Mouse (Mus musculus) intestine, embryonic 15.5 days (tissue): ENCODE measurements at regions not wholly inside any gene's neighbourhood (a gene's known extent, or its start where the extent isn't known, plus 50 kb on each side); places are given as distances from the start of the nearest gene placed in this dataset.

Source experiments
- ATAC-seq: fragments of 200-750 bp; cut with Nextera tagmentation; 2 replicates; pipeline ENCODE4 v1.8.0; 2017; ENCODE audit warnings: moderate TSS enrichment, moderate library complexity
- H3K27ac ChIP-seq: fragments of 300-500 bp; sonication (generic); 2 replicates; pipeline ENCODE4 v1.5.1; 2015; ENCODE audit warnings: mild to moderate bottlenecking, inconsistent platforms
- H3K27me3 ChIP-seq: fragments of 300-500 bp; sonication (generic); replicated peaks from 2 replicates; pipeline ENCODE4 v1.6.1; 2015; ENCODE audit warnings: inconsistent platforms
- H3K36me3 ChIP-seq: fragments of 300-500 bp; sonication (generic); 2 replicates; pipeline ENCODE4 v1.6.1; 2015; ENCODE audit warnings: inconsistent platforms
- H3K4me1 ChIP-seq: fragments of 300-500 bp; sonication (generic); replicated peaks from 2 replicates; pipeline ENCODE4 v1.6.1; 2015; ENCODE audit warnings: inconsistent platforms
- H3K4me2 ChIP-seq: fragments of 300-500 bp; sonication (generic); replicated peaks from 2 replicates; pipeline ENCODE4 v1.6.1; 2015; ENCODE audit warnings: mild to moderate bottlenecking, inconsistent platforms
- H3K4me3 ChIP-seq: fragments of 300-500 bp; sonication (generic); replicated peaks from 2 replicates; pipeline ENCODE4 v1.5.1; 2015; ENCODE audit warnings: inconsistent platforms
- H3K9ac ChIP-seq: fragments of 300-500 bp; sonication (generic); 2 replicates; pipeline ENCODE4 v1.6.1; 2015; ENCODE audit warnings: inconsistent platforms
- H3K9me3 ChIP-seq: fragments of 300-500 bp; sonication (generic); 2 replicates; pipeline ENCODE4 v1.6.1; 2016; ENCODE audit warnings: inconsistent platforms
- whole genome bisulfite sequencing: fragments of 180-500 bp; shearing (Covaris S2); methylation state at CpG from one replicate; pipeline ENCODE4 v1.1.7; 2015; 5-methylcytosine and 5-hydroxymethylcytosine counted together

GRCm38 (mm10) chr2:133141341-133142035, 195.8 kb upstream of the Fermt1 start:
- no peaks in the 10 kb centered on the region for H3K36me3 ChIP-seq
- ATAC-seq, result peak; percentile 95
- H3K4me1 ChIP-seq, result 0 out of 2 replicates have a peak, but pooled peaks cover 5% of the 10 kb centered on the region
- no peaks in the 10 kb centered on the region for H3K9me3 ChIP-seq
- no peak overlapping the region for H3K4me3 ChIP-seq
- H3K27ac ChIP-seq, result peak overlapping the region; percentile 48; the same call in 1 of the 2 replicates
- H3K9ac ChIP-seq, result no peak overlapping the region
- 52% methylated on average over 6 of the region's 6 CpGs for WGBS
- no peaks in the 10 kb centered on the region for H3K27me3 ChIP-seq
- no peak overlapping the region for H3K4me2 ChIP-seq

- Histone ChIP-seq H3K9me3 (no peaks in the 10 kb centered on the region), H3K4me2 (no peak overlapping the region), H3K4me3 (no peak overlapping the region), H3K36me3 (no peaks in the 10 kb centered on the region), H3K27ac (no peak overlapping the region), H3K9ac (no peak overlapping the region), H3K27me3 (no peaks in the 10 kb centered on the region), H3K4me1 (no peaks in the 10 kb centered on the region)
- ATAC-seq, result no peak
- WGBS, result 77% methylated on average over 1 of the region's 1 CpGs
Measured at GRCm38 (mm10) chr2:133152461-133152860, 206.8 kb upstream of the Fermt1 start.

- ATAC-seq, result no peak
- Histone ChIP-seq H3K9ac (no peak overlapping the region), H3K4me2 (no peak overlapping the region), H3K27ac (no peak overlapping the region), H3K4me1 (no peaks in the 10 kb centered on the region), H3K4me3 (no peak overlapping the region), H3K9me3 (no peaks in the 10 kb centered on the region), H3K27me3 (no peaks in the 10 kb centered on the region), H3K36me3 (no peaks in the 10 kb centered on the region)
- 47% methylated on average over 3 of the region's 3 CpGs for WGBS
Measured at GRCm38 (mm10) chr2:133156537-133156936, 210.8 kb upstream of the Fermt1 start.

- no peak for ATAC-seq
- 62% methylated on average over 8 of the region's 8 CpGs for WGBS
Measured at GRCm38 (mm10) chr2:133158206-133158605, 212.5 kb upstream of the Fermt1 start.

DNA sequence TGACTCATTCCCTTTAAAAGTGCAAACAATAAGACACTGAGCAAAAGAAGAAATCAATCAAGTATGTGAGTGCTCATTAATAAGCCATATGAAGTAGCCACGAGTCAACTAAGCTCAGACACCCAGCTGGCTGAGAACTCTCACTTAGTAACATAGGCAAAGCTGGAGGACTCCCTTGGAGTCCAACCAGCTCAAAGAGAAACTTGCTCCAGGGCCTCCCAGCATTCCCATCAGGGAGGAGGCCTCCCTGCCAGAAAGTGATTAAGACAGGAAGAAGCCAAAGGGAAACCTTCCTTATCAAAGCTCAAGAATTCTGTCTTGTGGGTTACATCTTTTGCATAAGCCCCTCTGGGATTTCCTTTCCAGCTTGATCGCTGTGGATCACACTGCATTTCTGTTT, 213.7 kb upstream of the Fermt1 start:
- Histone ChIP-seq H3K27ac (no peak overlapping the region), H3K9me3 (no peaks in the 10 kb centered on the region), H3K27me3 (no peaks in the 10 kb centered on the region), H3K36me3 (no peaks in the 10 kb centered on the region), H3K9ac (no peak overlapping the region), H3K4me2 (no peak overlapping the region), H3K4me3 (no peak overlapping the region), H3K4me1 (no peaks in the 10 kb centered on the region)
- ATAC-seq, result no peak
- 17% methylated on average over 2 of the region's 2 CpGs for WGBS

More at GRCm38 (mm10) chr2:133158206-133158605, 212.5 kb upstream of the Fermt1 start:
- Histone ChIP-seq H3K36me3 (no peaks in the 10 kb centered on the region), H3K9me3 (no peaks in the 10 kb centered on the region), H3K9ac (no peak overlapping the region), H3K4me1 (no peaks in the 10 kb centered on the region), H3K27me3 (no peaks in the 10 kb centered on the region), H3K27ac (no peak overlapping the region), H3K4me3 (no peak overlapping the region), H3K4me2 (no peak overlapping the region)

GRCm38 (mm10) chr2:133176411-133176810, 230.7 kb upstream of the Fermt1 start:
- Histone ChIP-seq H3K36me3 (no peaks in the 10 kb centered on the region), H3K27ac (no peak overlapping the region)

DNA sequence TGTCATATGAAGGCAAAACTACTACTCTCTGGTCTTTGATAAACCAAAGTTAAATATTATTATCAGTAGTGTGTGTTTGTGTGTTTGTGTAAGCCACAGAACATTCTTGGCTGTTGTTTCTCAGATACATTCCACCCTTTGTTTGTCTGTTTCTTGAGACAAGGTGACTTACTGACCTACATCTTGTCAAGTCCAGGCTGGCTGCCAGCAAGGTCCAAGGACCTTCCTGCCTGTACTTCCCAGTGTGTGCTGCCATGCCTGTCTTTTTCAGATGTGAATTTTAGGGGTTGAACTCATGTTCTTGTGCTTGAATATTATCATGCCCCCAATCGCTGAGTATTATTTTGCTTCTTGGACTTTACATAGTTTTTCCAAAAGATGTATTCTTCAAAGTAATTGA, 235.5 kb upstream of the Fermt1 start:
- Histone ChIP-seq H3K4me1 (no peaks in the 10 kb centered on the region), H3K27ac (no peak overlapping the region), H3K9ac (no peak overlapping the region), H3K27me3 (no peaks in the 10 kb centered on the region), H3K9me3 (no peaks in the 10 kb centered on the region), H3K36me3 (no peaks in the 10 kb centered on the region), H3K4me2 (no peak overlapping the region), H3K4me3 (no peak overlapping the region)
- 96% methylated on average over 1 of the region's 1 CpGs for WGBS
- ATAC-seq, result no peak

More at GRCm38 (mm10) chr2:133176411-133176810, 230.7 kb upstream of the Fermt1 start:
- no peaks in the 10 kb centered on the region for H3K27me3 ChIP-seq
- no peak for ATAC-seq
- H3K9me3 ChIP-seq, result no peaks in the 10 kb centered on the region
- H3K4me2 ChIP-seq, result no peak overlapping the region
- no peak overlapping the region for H3K4me3 ChIP-seq
- no peaks in the 10 kb centered on the region for H3K4me1 ChIP-seq
- WGBS, result 88% methylated on average over 3 of the region's 3 CpGs
- H3K9ac ChIP-seq, result no peak overlapping the region

- Histone ChIP-seq H3K36me3 (no peaks in the 10 kb centered on the region), H3K9ac (no peak overlapping the region), H3K9me3 (no peaks in the 10 kb centered on the region), H3K27ac (no peak overlapping the region), H3K27me3 (no peaks in the 10 kb centered on the region), H3K4me3 (no peak overlapping the region), H3K4me1 (no peaks in the 10 kb centered on the region), H3K4me2 (no peak overlapping the region)
- no peak for ATAC-seq
- 59% methylated on average over 4 of the region's 4 CpGs for WGBS
Measured at GRCm38 (mm10) chr2:133182920-133183319, 237.2 kb upstream of the Fermt1 start.

DNA sequence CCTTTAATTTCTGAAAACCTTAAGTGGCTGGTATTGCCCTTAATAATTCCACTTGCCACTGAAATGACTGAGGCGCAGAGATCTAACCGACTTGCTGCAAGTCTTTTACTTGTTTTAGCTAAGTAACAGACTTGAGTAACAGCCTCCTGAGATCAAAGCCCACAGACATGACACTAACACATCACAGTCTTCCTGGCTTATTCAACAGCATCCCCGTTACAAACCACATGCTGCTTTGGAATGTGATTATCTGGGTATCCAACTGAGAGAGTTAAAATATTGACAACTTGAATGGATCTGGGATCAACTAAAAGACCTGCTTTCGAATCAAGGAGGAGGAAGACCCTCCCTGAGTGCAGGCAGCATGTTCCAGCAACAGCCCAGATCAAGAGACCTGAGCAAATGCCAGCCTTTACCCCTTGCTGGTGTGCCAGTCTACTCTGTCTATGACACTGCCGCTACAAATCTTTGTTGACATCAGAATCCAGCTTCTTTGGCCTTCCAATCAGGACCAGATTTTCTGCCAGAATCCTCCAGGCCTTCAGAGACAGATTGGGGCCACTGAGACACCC, 258.7 kb upstream of the Fermt1 start:
- Histone ChIP-seq H3K27me3 (no peaks in the 10 kb centered on the region), H3K4me2 (no peak overlapping the region), H3K4me1 (no peaks in the 10 kb centered on the region), H3K27ac (no peak overlapping the region), H3K36me3 (no peaks in the 10 kb centered on the region), H3K9me3 (no peaks in the 10 kb centered on the region), H3K9ac (no peak overlapping the region), H3K4me3 (no peak overlapping the region)
- no peak for ATAC-seq
- 40% methylated on average over 5 of the region's 5 CpGs for WGBS

GRCm38 (mm10) chr2:133208498-133208897, 262.8 kb upstream of the Fermt1 start:
- H3K9me3 ChIP-seq, result no peaks in the 10 kb centered on the region
- no peaks in the 10 kb centered on the region for H3K27me3 ChIP-seq
- no peak overlapping the region for H3K4me2 ChIP-seq
- no peak overlapping the region for H3K9ac ChIP-seq
- 26% methylated on average over 4 of the region's 4 CpGs for WGBS
- no peak overlapping the region for H3K4me3 ChIP-seq
- ATAC-seq, result no peak
- H3K36me3 ChIP-seq, result no peaks in the 10 kb centered on the region
- no peak overlapping the region for H3K27ac ChIP-seq
- no peaks in the 10 kb centered on the region for H3K4me1 ChIP-seq

GRCm38 (mm10) chr2:133221762-133222556, 276.3 kb upstream of the Fermt1 start:
- 73% methylated on average over 4 of the region's 4 CpGs for WGBS
- no peak overlapping the region for H3K27ac ChIP-seq
- H3K36me3 ChIP-seq, result no peaks in the 10 kb centered on the region
- no peak overlapping the region for H3K9ac ChIP-seq
- no peak overlapping the region for H3K4me3 ChIP-seq
- no peak for ATAC-seq
- no peaks in the 10 kb centered on the region for H3K27me3 ChIP-seq
- H3K9me3 ChIP-seq, result no peaks in the 10 kb centered on the region
- no peak overlapping the region for H3K4me2 ChIP-seq
- H3K4me1 ChIP-seq, result no peaks in the 10 kb centered on the region

DNA sequence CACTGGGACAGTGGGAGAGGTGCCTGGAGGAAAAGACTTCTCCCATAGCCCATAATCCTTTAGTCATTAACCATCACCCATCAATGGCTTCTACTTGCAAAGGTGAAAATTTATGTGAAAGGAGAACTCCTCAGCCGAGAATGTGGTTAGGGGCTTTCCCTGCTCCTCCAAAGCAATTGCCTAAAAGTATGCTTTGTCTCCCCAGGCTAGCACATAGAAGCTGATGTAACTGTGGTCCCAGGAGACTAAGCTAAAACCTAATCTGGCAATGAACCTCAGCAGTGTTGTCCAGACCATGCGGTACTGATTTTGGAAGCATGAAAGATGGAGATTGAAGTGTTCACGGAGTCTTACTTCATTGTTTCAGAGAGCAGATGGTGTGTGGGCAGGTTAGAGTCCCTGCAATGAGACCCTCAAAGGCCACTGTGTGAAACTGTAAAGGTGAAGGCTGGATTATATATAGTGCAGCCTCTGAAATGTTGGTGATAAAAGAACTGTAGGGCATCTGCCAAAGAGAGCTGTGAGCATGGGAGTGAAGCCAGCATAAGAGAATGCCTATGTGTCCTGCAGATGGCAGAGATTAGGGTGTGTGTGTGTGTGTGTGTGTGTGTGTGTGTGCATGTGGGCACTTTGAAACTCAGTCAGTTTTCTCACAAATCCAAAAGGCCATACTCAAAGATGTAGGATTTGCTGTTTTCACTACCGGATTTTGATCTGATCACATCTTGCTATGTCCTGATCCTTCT, 289.6 kb upstream of the Fermt1 start:
- Histone ChIP-seq H3K4me2 (no peak overlapping the region), H3K9me3 (no peaks in the 10 kb centered on the region), H3K4me3 (no peak overlapping the region), H3K27ac (no peak overlapping the region), H3K9ac (no peak overlapping the region), H3K27me3 (no peaks in the 10 kb centered on the region), H3K4me1 (no peaks in the 10 kb centered on the region), H3K36me3 (no peaks in the 10 kb centered on the region)
- 79% methylated on average over 4 of the region's 4 CpGs for WGBS
- ATAC-seq, result no peak
